Mouse (Mus musculus) Patski (cell line): ENCODE measurements around the gene Ddb2. TPM values are rescaled to one million over a fixed set of nuclear protein-coding genes. Genes with fewer than 3 reads are reported as not detected.

Source experiments
- ATAC-seq: fragments of 100-300 bp; one replicate; pipeline ENCODE4 v1.8.0; 2021
- CTCF ChIA-PET: fragments of 350-600 bp; sonication (Branson Sonifier 250); formaldehyde crosslinking; loops from one replicate; lab custom pipeline; 2022; ENCODE audit warnings: inconsistent platforms; lab: Charles Lee
- POLR2A ChIA-PET: fragments of 350-600 bp; sonication (Branson Sonifier 250); formaldehyde crosslinking; loops from one replicate; lab custom pipeline; 2022; ENCODE audit warnings: antibody characterized with exemption, inconsistent platforms; lab: Charles Lee
- DNase-seq: peaks from one replicate; pipeline ENCODE4 v3.0.0-alpha.2; 2011; ENCODE audit warnings: low read depth, low spot score
- H3K27me3 ChIP-seq: fragments of 371-371 bp; one replicate; pipeline ENCODE4 v1.5.1; 2021
- CTCF ChIP-seq: fragments of 100-300 bp; IDR thresholded peaks from one replicate; pipeline ENCODE4 v1.5.1; 2021
- in situ Hi-C: fragments of 300-500 bp; cut with MboI; formaldehyde crosslinking; loops from 3 replicates; pipeline ENCODE4 v1.11.1; 2018; ENCODE audit warnings: low pct_unique_long_range_greater_than_20kb, mixed read lengths
- polyA plus RNA-seq: library from polyadenylated mRNA; unstranded; gene quantifications from one replicate; pipeline ENCODE4 v1.2.3, GENCODE M21; 2021

Ddb2 gene
- polyA plus RNA-seq, 1 experiment from 2014 or later = 16.1 TPM

GRCm38 (mm10) chr2:91190501-91190900, 46.3 kb downstream of the Ddb2 start:
- H3K27me3 ChIP-seq = no peaks in the 10 kb centered on the region
- in situ Hi-C loops = no loop called here
- TF ChIP-seq CTCF = no peak
- DNase-seq (no peak), ATAC-seq (no peak)
- CTCF ChIA-PET = no interaction called here
- POLR2A ChIA-PET = no interaction called here

- H3K27me3 ChIP-seq = no peaks in the 10 kb centered on the region
- in situ Hi-C loops = no loop called here
- CTCF ChIA-PET = interaction anchor here (1.0 kb wide), 1 partner anchor 72 kb away, joined by 5 read pairs; no protein-coding TSS in a partner anchor
- POLR2A ChIA-PET = no interaction called here
- no peak for TF ChIP-seq CTCF
- ATAC-seq = no peak
- no peak for DNase-seq
Measured at GRCm38 (mm10) chr2:91187431-91187830, 49.4 kb downstream of the Ddb2 start.

GRCm38 (mm10) chr2:91186208-91186607, 50.6 kb downstream of the Ddb2 start:
- H3K27me3 ChIP-seq = no peaks in the 10 kb centered on the region
- ATAC-seq (no peak), DNase-seq (no peak)
- in situ Hi-C loops = no loop called here
- ChIA-PET CTCF (no interaction called here), POLR2A (no interaction called here)
- TF ChIP-seq CTCF = no peak

- CTCF ChIA-PET = no interaction called here
- POLR2A ChIA-PET = interaction anchor here (0.7 kb wide), 2 partner anchors 53 to 372 kb away, joined by 3 read pairs; no protein-coding TSS in a partner anchor
- ATAC-seq (no peak), DNase-seq (no peak)
- in situ Hi-C loops = no loop called here
- TF ChIP-seq CTCF = no peak
- no peaks in the 10 kb centered on the region for H3K27me3 ChIP-seq
Measured at GRCm38 (mm10) chr2:91183711-91184405, 52.9 kb downstream of the Ddb2 start, which contains the start of gene Madd. Gene Madd, minus strand, starts transcription at chr2:91183837.

- H3K27me3 ChIP-seq = no peaks in the 10 kb centered on the region
- in situ Hi-C loops = no loop called here
- no peak for TF ChIP-seq CTCF
- ChIA-PET CTCF (no interaction called here), POLR2A (interaction anchor here (1.1 kb wide), 1 partner anchor 19 kb away, joined by 3 read pairs; the partner anchor contains the start of gene Nr1h3)
- ATAC-seq (peak; percentile 83), DNase-seq (peak; percentile 77)
Measured at GRCm38 (mm10) chr2:91183148-91183513, 53.7 kb downstream of the Ddb2 start.

GRCm38 (mm10) chr2:91182405-91183147, 54.2 kb downstream of the Ddb2 start:
- DNase-seq = no peak
- ChIA-PET CTCF (no interaction called here), POLR2A (interaction anchor here (1.1 kb wide), 1 partner anchor 20 kb away, joined by 3 read pairs; the partner anchor contains the start of gene Nr1h3)
- TF ChIP-seq CTCF = no peak
- ATAC-seq = peak; percentile 89
- in situ Hi-C loops = no loop called here
- H3K27me3 ChIP-seq = no peaks in the 10 kb centered on the region

GRCm38 (mm10) chr2:91182016-91182404, 54.8 kb downstream of the Ddb2 start:
- H3K27me3 ChIP-seq = no peaks in the 10 kb centered on the region
- in situ Hi-C loops = no loop called here
- ChIA-PET POLR2A (interaction anchor here (0.7 to 1.1 kb wide), 2 partner anchors 20 to 50 kb away, joined by 3 read pairs; partner anchors contain the start of gene Nr1h3), CTCF (no interaction called here)
- TF ChIP-seq CTCF = no peak
- ATAC-seq (no peak), DNase-seq (no peak)

GRCm38 (mm10) chr2:91180706-91181105, 56.1 kb downstream of the Ddb2 start:
- in situ Hi-C loops = no loop called here
- H3K27me3 ChIP-seq = no peaks in the 10 kb centered on the region
- DNase-seq (no peak), ATAC-seq (no peak)
- CTCF ChIA-PET = no interaction called here
- POLR2A ChIA-PET = no interaction called here
- no peak for TF ChIP-seq CTCF

- DNase-seq (no peak), ATAC-seq (no peak)
- in situ Hi-C loops = no loop called here
- ChIA-PET CTCF (interaction anchor here (1.1 to 1.3 kb wide), 2 partner anchors 26 to 65 kb away, joined by 3 read pairs; no protein-coding TSS in a partner anchor), POLR2A (no interaction called here)
- no peak for TF ChIP-seq CTCF
- no peaks in the 10 kb centered on the region for H3K27me3 ChIP-seq
Measured at GRCm38 (mm10) chr2:91179825-91180224, 57.0 kb downstream of the Ddb2 start.

GRCm38 (mm10) chr2:91176234-91176633, 60.5 kb downstream of the Ddb2 start:
- ATAC-seq (no peak), DNase-seq (no peak)
- no peaks in the 10 kb centered on the region for H3K27me3 ChIP-seq
- in situ Hi-C loops = no loop called here
- POLR2A ChIA-PET = no interaction called here
- CTCF ChIA-PET = no interaction called here
- no peak for TF ChIP-seq CTCF

- DNase-seq (no peak), ATAC-seq (no peak)
- H3K27me3 ChIP-seq = no peaks in the 10 kb centered on the region
- no peak for TF ChIP-seq CTCF
- in situ Hi-C loops = no loop called here
- CTCF ChIA-PET = no interaction called here
- POLR2A ChIA-PET = no interaction called here
Measured at GRCm38 (mm10) chr2:91175490-91175889, 61.3 kb downstream of the Ddb2 start.
